Mouse (Mus musculus) midbrain, embryonic 14.5 days (tissue): Measurements from ENCODE around the gene Ube4b. TPM values are rescaled to one million over a fixed set of nuclear protein-coding genes. Genes with fewer than 3 reads are reported as not detected.

Experiments used
- ATAC-seq: fragments of 200-750 bp; cut with Nextera tagmentation; 2 replicates; pipeline ENCODE4 v1.8.0; 2017; ENCODE audit warnings: moderate number of reproducible peaks, moderate library complexity; ENCODE audit not compliant: low FRiP score, low TSS enrichment
- DNase-seq: peaks from one replicate; pipeline ENCODE4 v3.0.0-alpha.2; 2015
- H3K27ac ChIP-seq: fragments of 300-500 bp; sonication (generic); replicated peaks from 2 replicates; pipeline ENCODE4 v1.5.1; 2014; ENCODE audit warnings: mild to moderate bottlenecking, low read depth, low read length, moderate library complexity
- H3K27me3 ChIP-seq: fragments of 300-500 bp; sonication (generic); 2 replicates; pipeline ENCODE4 v1.6.1; 2014; ENCODE audit warnings: low read length, control low read depth, mixed read lengths; ENCODE audit not compliant: control insufficient read depth, insufficient read depth
- H3K36me3 ChIP-seq: fragments of 300-500 bp; sonication (generic); 2 replicates; pipeline ENCODE4 v1.6.1; 2014; ENCODE audit warnings: low read length, control low read depth; ENCODE audit not compliant: control insufficient read depth, insufficient read depth
- H3K4me1 ChIP-seq: fragments of 300-500 bp; sonication (generic); 2 replicates; pipeline ENCODE4 v1.6.1; 2014; ENCODE audit warnings: mild to moderate bottlenecking, antibody characterized with exemption, low read length, control low read depth; ENCODE audit not compliant: control insufficient read depth, insufficient read depth
- H3K4me2 ChIP-seq: fragments of 300-500 bp; sonication (generic); 2 replicates; pipeline ENCODE4 v1.6.1; 2014; ENCODE audit warnings: mild to moderate bottlenecking, low read length, moderate library complexity
- H3K4me3 ChIP-seq: fragments of 300-500 bp; sonication (generic); replicated peaks from 2 replicates; pipeline ENCODE4 v1.5.1; 2014; ENCODE audit warnings: low read depth, low read length
- H3K9ac ChIP-seq: fragments of 300-500 bp; sonication (generic); replicated peaks from 2 replicates; pipeline ENCODE4 v1.6.1; 2014; ENCODE audit warnings: mild to moderate bottlenecking, low read length, moderate library complexity
- H3K9me3 ChIP-seq: fragments of 300-500 bp; sonication (generic); 2 replicates; pipeline ENCODE4 v1.6.1; 2016; ENCODE audit warnings: low read length, control low read depth, mixed read lengths; ENCODE audit not compliant: control insufficient read depth
- WGBS: fragments of 180-500 bp; shearing (Covaris S2); extraction: QIAGEN DNeasy Blood & Tissue Kit; methylation state at CpG from one replicate; pipeline ENCODE4 v1.1.7; 2014; 5-methylcytosine and 5-hydroxymethylcytosine counted together
- polyA plus RNA-seq: library from polyadenylated mRNA; unstranded; fragments of >200 nt; fragmentation: Nextera tagmentation; extraction: Ambion mirVana; gene quantifications from 2 replicates; pipeline ENCODE4 v1.2.1, GENCODE M21; 2014

Ube4b gene
- polyA plus RNA-seq, 1 experiment from 2014 or later, result 56.8 TPM

GRCm38 (mm10) chr4:149345873-149346272, 80.7 kb downstream of the Ube4b start:
- Histone ChIP-seq H3K36me3 (peaks cover 94% of the 10 kb centered on the region), H3K4me3 (no peak overlapping the region), H3K4me1 (no peaks in the 10 kb centered on the region), H3K9me3 (no peaks in the 10 kb centered on the region), H3K27ac (no peak overlapping the region), H3K4me2 (no peak overlapping the region), H3K27me3 (no peaks in the 10 kb centered on the region), H3K9ac (no peak overlapping the region)
- ATAC-seq, result no peak
- 91% methylated on average over 5 of the region's 5 CpGs for WGBS
- no peak for DNase-seq

DNA sequence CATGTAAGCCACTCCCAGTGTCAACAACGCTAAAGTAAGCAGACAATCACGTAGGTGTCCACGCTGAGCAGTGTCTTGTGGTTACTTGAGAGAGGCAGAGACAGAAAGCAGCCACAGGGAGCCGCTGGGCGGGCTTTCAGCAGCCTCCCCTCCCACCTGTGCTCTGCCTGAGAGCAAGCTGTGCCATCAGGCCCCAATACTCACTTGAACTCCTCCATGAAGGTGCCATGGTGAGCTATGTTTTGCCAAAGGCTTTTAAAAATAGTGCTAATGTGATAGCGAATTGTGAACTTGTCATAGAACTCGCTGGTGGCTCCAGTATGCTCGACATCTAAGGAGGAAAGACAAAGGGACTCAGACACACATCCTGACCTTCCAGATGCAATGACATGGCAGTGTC, 82.2 kb downstream of the Ube4b start:
- WGBS, result 86% methylated on average over 8 of the region's 8 CpGs
- H3K27me3 ChIP-seq, result no peaks in the 10 kb centered on the region
- peaks cover 89% of the 10 kb centered on the region for H3K36me3 ChIP-seq
- H3K4me2 ChIP-seq, result no peak overlapping the region
- no peaks in the 10 kb centered on the region for H3K9me3 ChIP-seq
- no peak overlapping the region for H3K9ac ChIP-seq
- no peak for ATAC-seq
- H3K4me3 ChIP-seq, result no peak overlapping the region
- DNase-seq, result no peak
- no peak overlapping the region for H3K27ac ChIP-seq
- no peaks in the 10 kb centered on the region for H3K4me1 ChIP-seq

DNA sequence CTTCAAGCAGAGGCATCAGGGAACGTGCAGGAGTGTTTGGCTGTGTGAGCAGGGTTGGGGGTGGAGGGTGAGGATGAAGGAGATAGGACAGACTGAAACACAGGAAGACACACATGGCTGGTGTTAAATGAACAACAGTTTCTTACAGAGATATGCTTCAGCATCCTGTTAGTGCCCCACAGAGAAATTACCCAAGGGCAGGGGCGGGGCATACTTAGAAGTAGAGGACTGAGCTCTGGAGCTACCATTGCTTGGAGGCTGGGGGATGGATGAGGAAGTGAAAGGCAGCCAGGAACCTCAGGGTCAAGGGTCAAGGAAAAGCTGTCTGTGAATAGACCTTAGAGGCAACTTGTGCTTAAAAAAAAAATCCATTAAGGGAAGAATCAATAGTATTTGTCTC, 85.9 kb downstream of the Ube4b start:
- no peak overlapping the region for H3K27ac ChIP-seq
- no peak overlapping the region for H3K4me2 ChIP-seq
- WGBS, result 71% methylated on average over 2 of the region's 2 CpGs
- no peak overlapping the region for H3K4me3 ChIP-seq
- no peaks in the 10 kb centered on the region for H3K9me3 ChIP-seq
- no peak for DNase-seq
- no peak for ATAC-seq
- peaks cover 89% of the 10 kb centered on the region for H3K36me3 ChIP-seq
- no peaks in the 10 kb centered on the region for H3K4me1 ChIP-seq
- no peak overlapping the region for H3K9ac ChIP-seq
- no peaks in the 10 kb centered on the region for H3K27me3 ChIP-seq

DNA sequence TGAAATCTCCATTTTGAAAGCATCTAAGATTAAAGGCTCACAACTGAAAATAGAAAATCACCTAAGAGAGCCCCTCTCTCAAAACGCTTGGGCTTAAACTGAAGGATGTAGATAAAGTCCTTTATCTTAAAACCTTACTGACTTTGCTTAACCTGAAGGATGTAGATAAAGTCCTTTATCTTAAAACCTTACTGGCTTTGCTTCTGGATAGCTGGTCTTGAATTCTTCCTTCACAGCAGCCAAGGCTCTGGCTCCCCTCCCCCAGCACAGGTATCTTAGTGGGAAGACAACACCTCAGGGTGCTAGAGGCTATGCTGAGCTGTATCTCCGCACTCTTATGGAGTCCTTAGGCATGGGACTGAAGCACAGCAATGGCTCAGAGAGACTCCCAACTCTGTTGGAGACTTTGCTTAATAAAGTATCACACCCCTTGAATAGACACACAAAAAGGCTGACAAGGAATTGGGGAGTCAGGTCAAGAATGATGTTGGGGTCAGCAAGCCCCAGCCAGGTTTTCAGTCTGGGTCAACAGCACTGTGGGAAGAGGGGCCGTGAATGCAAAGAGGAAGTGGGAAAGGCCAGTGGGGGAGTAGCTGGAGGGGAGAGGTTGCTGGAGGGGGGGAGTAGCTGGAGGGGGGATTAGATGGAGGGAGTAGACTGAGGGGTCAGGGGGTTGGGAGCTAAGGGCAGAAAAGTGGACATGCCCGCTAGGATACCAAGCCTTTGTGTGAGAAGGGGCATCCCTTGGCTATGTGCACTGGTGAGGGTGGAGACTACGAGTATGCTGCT, 86.9 kb downstream of the Ube4b start:
- Histone ChIP-seq H3K36me3 (peaks cover 89% of the 10 kb centered on the region), H3K9ac (no peak overlapping the region), H3K4me2 (no peak overlapping the region), H3K9me3 (no peaks in the 10 kb centered on the region), H3K4me3 (no peak overlapping the region), H3K27ac (no peak overlapping the region), H3K27me3 (no peaks in the 10 kb centered on the region), H3K4me1 (no peaks in the 10 kb centered on the region)
- ATAC-seq, result no peak
- DNase-seq, result no peak
- 68% methylated on average over 5 of the region's 5 CpGs for WGBS

GRCm38 (mm10) chr4:149338137-149338536, 88.4 kb downstream of the Ube4b start:
- H3K9me3 ChIP-seq, result no peaks in the 10 kb centered on the region

GRCm38 (mm10) chr4:149337353-149337752, 89.2 kb downstream of the Ube4b start:
- ATAC-seq (no peak), DNase-seq (no peak)
- Histone ChIP-seq H3K36me3 (peaks cover 87% of the 10 kb centered on the region), H3K9me3 (no peaks in the 10 kb centered on the region), H3K27me3 (no peaks in the 10 kb centered on the region), H3K4me3 (no peak overlapping the region), H3K27ac (no peak overlapping the region), H3K4me2 (no peak overlapping the region), H3K4me1 (no peaks in the 10 kb centered on the region), H3K9ac (no peak overlapping the region)
- 94% methylated on average over 9 of the region's 9 CpGs for WGBS

More at GRCm38 (mm10) chr4:149338137-149338536, 88.4 kb downstream of the Ube4b start:
- H3K4me1 ChIP-seq, result no peaks in the 10 kb centered on the region
- DNase-seq, result no peak
- no peak overlapping the region for H3K9ac ChIP-seq
- H3K4me2 ChIP-seq, result no peak overlapping the region
- no peak overlapping the region for H3K4me3 ChIP-seq
- WGBS, result 95% methylated on average over 2 of the region's 2 CpGs
- peaks cover 87% of the 10 kb centered on the region for H3K36me3 ChIP-seq
- no peak for ATAC-seq
- H3K27me3 ChIP-seq, result no peaks in the 10 kb centered on the region
- H3K27ac ChIP-seq, result no peak overlapping the region

DNA sequence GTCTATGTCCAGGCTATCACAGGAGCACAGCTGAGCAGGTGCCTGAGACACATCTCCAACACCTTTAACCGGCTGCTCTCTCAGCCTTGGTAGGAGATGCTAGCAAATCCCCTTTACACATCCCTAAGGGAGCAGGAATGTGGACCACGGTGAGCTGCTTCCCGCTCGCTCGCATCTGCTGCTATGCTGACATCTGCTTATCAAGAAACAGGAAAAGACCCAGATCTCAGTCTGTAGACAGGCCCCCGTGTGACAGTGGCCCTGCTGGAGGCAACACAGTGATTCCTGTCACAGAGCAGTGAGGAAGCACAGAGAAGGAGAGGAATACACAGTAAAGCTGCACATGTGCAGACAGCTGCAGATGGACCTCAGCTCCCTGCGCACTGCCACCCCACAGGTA, 90.2 kb downstream of the Ube4b start:
- Histone ChIP-seq H3K4me2 (no peak overlapping the region), H3K9ac (no peak overlapping the region), H3K4me1 (no peaks in the 10 kb centered on the region), H3K27ac (no peak overlapping the region), H3K36me3 (peaks cover 87% of the 10 kb centered on the region), H3K9me3 (no peaks in the 10 kb centered on the region), H3K4me3 (no peak overlapping the region), H3K27me3 (no peaks in the 10 kb centered on the region)
- ATAC-seq (no peak), DNase-seq (no peak)
- 91% methylated on average over 7 of the region's 7 CpGs for WGBS

DNA sequence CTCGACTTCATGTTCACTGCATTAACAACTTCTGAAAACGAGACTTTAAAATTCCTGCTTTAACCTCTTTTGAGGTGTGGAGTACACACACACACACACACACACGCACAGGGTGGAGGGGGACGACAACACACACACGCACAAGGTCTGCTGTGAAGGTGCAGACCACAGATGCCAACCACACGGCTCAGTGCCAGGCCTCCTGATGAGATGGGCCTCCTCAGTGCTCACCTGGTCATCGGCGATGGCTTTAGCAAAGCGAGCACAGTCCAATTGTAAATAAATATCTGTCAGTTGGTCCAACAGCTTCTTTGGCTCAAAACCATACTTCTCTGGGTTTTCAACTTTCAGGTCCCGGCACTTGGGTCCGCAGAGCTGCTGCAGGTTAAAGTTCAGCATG, 91.7 kb downstream of the Ube4b start:
- Histone ChIP-seq H3K9ac (no peak overlapping the region), H3K27me3 (no peaks in the 10 kb centered on the region), H3K4me2 (no peak overlapping the region), H3K27ac (no peak overlapping the region), H3K9me3 (no peaks in the 10 kb centered on the region), H3K36me3 (peaks cover 87% of the 10 kb centered on the region), H3K4me3 (no peak overlapping the region), H3K4me1 (no peaks in the 10 kb centered on the region)
- 95% methylated on average over 11 of the region's 11 CpGs for WGBS
- ATAC-seq, result no peak
- DNase-seq, result no peak

DNA sequence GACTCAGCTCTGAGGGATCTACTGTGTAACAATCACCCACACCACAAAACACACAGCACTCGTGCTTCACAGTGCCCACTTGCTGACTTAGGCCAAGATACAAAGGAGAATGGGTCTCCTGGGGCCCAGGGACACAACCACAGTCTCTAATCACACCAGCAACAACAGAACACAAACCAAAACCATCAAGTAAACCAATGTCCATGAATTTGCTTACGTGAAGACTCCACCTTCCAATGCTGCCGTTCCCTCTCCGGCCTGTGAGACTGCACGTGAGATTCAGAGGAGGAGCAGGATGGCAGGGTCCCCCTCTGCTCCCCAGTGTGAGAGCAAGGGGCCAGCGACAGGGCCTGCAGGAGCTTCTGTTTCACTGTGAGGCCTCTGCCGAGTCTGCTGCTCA, 93.8 kb downstream of the Ube4b start:
- Histone ChIP-seq H3K9me3 (no peaks in the 10 kb centered on the region), H3K36me3 (peaks cover 94% of the 10 kb centered on the region), H3K9ac (no peak overlapping the region), H3K27me3 (no peaks in the 10 kb centered on the region), H3K4me3 (no peak overlapping the region), H3K27ac (no peak overlapping the region), H3K4me2 (no peak overlapping the region), H3K4me1 (no peaks in the 10 kb centered on the region)
- DNase-seq (no peak), ATAC-seq (no peak)
- 90% methylated on average over 7 of the region's 7 CpGs for WGBS
